26 mouse cellular contexts compared by ENCODE assay signal in genomic region chrX:166619084-166619483, GRCm38 (mm10). TPM values are rescaled to one million over a fixed set of nuclear protein-coding genes. Genes with fewer than 3 reads are reported as not detected.
A peak's percentile ranks its signal among the peaks of the same experiment; 100 is the strongest.
DNase-seq lines count a peak whose midpoint lies in the region; ATAC-seq and TF ChIP-seq lines count a peak whose summit lies in the region.
"Had no signal": no experiment of that assay in that cellular context is flagged by ENCODE, and none has a peak within 500 bp of the region (broad histone marks: within the 10 kb centered on the region; RNA-seq: fewer than 3 reads in every experiment).

No protein-coding gene starts in this region.

- H3K4me1 ChIP-seq in ES-Bruce4 (ENCODE audit: control insufficient read depth, insufficient read depth, low read length): peaks cover 6% of the 10 kb centered on the region
- H3K4me1 ChIP-seq in ES-E14 (ENCODE audit: control insufficient read depth in 2 of 2, insufficient read depth in 2 of 2, low read length in 2 of 2, poor library complexity in 1 of 2): peaks cover 4 to 11% of the 10 kb centered on the region in 2 experiments; a peak in 2 of 4 replicates
- H3K4me1 ChIP-seq in forebrain, embryonic 15.5 days: no peaks in the 10 kb centered on the region
- peaks cover 6% of the 10 kb centered on the region; the same call in 1 of the 2 replicates for H3K4me1 ChIP-seq in forebrain, embryonic 12.5 days
- H3K4me1 ChIP-seq: embryonic facial prominence, embryonic 13.5 days; forebrain, embryonic 13.5 days had no signal

- H3K36me3 ChIP-seq in ES-Bruce4 (ENCODE audit: control insufficient read depth, insufficient read depth, low read length, poor library complexity, severe bottlenecking): no peaks in the 10 kb centered on the region
- no peaks in the 10 kb centered on the region for H3K36me3 ChIP-seq in ES-E14 (ENCODE audit: control insufficient read depth, insufficient read depth, low read length, poor library complexity, severe bottlenecking)
- no peaks in the 10 kb centered on the region for H3K36me3 ChIP-seq in forebrain, embryonic 15.5 days
- no peaks in the 10 kb centered on the region for H3K36me3 ChIP-seq in forebrain, embryonic 12.5 days (replicated peaks)
- H3K36me3 ChIP-seq: embryonic facial prominence, embryonic 13.5 days; embryonic facial prominence, embryonic 15.5 days; forebrain, embryonic 10.5 days had no signal

- DNase-seq in ES-E14 (ENCODE audit: low read depth, low spot score) (no peak), ZHBTc4 (ENCODE audit: low read depth, low spot score) (peak; percentile 89)
- DNase-seq: adrenal gland, adult 2 months; adrenal gland, postnatal 10 days; adrenal gland, postnatal 25 days; B cell, adult 2 months; cerebellum, adult 11 months; cerebellum, adult 18-20 months; cerebellum, adult 8-10 months; cerebellum, adult 9-11 months; cerebellum, postnatal 14 days; cerebellum, postnatal 36 days; embryo, embryonic 11 days had no signal

- no peak for TF ChIP-seq CTCF in ES-Bruce4 (IDR thresholded peaks at IDR 0.05; ENCODE audit: low read depth, low read length)

- H3K27me3 ChIP-seq in ES-Bruce4 (ENCODE audit: control insufficient read depth, insufficient read depth, low read length, poor library complexity, severe bottlenecking): no peaks in the 10 kb centered on the region
- H3K27me3 ChIP-seq in forebrain, embryonic 15.5 days: no peaks in the 10 kb centered on the region
- peaks cover 42% of the 10 kb centered on the region for H3K27me3 ChIP-seq in forebrain, embryonic 12.5 days
- H3K27me3 ChIP-seq: CH12.LX had no signal

- H3K27ac ChIP-seq in ES-Bruce4 (ENCODE audit: insufficient read depth, low read length) (peak overlapping the region; percentile 79), ES-E14 (ENCODE audit: insufficient read depth, low read depth, low read length, poor library complexity, severe bottlenecking) (peak overlapping the region; percentile 93; the same call in 1 of the 2 replicates)
- H3K27ac ChIP-seq in forebrain, embryonic 15.5 days (replicated peaks): no peak overlapping the region
- no peak overlapping the region for H3K27ac ChIP-seq in forebrain, embryonic 12.5 days
- H3K27ac ChIP-seq: embryonic facial prominence, embryonic 13.5 days; embryonic facial prominence, embryonic 15.5 days; forebrain, embryonic 10.5 days; forebrain, embryonic 13.5 days had no signal

- H3K4me2 ChIP-seq in forebrain, embryonic 15.5 days (replicated peaks): no peak overlapping the region
- no peak overlapping the region for H3K4me2 ChIP-seq in forebrain, embryonic 12.5 days
- H3K4me2 ChIP-seq: embryonic facial prominence, embryonic 13.5 days; embryonic facial prominence, embryonic 15.5 days; forebrain, embryonic 13.5 days had no signal

- in situ Hi-C loops in ES-E14 (cut with MboI; ENCODE audit: low sequenced_read_pairs in 2 of 2, unreplicated experiment in 2 of 2): no loop called here

- H3K9ac ChIP-seq in ES-Bruce4 (ENCODE audit: low read depth, poor library complexity, severe bottlenecking): no peak overlapping the region
- H3K9ac ChIP-seq in ES-E14 (ENCODE audit: insufficient read depth, low read depth, low read length, poor library complexity, severe bottlenecking): no peak overlapping the region
- no peak overlapping the region for H3K9ac ChIP-seq in forebrain, embryonic 15.5 days (replicated peaks)
- H3K9ac ChIP-seq in forebrain, embryonic 12.5 days: no peak overlapping the region
- H3K9ac ChIP-seq: embryonic facial prominence, embryonic 13.5 days; embryonic facial prominence, embryonic 15.5 days; forebrain, embryonic 13.5 days had no signal

- no peak for TF ChIP-seq EP300 in ES-Bruce4 (IDR thresholded peaks at IDR 0.05; ENCODE audit: insufficient read depth, low read depth, low read length)

- WGBS in forebrain, embryonic 15.5 days: 65% methylated on average over 4 of the region's 4 CpGs
- WGBS in forebrain, embryonic 12.5 days: 77% methylated on average over 4 of the region's 4 CpGs

- ATAC-seq in forebrain, embryonic 15.5 days (replicated peaks): no peak
- ATAC-seq in forebrain, embryonic 12.5 days (ENCODE audit: low FRiP score): no peak
- ATAC-seq: CD4-positive, CD25-positive, alpha-beta regulatory T cell, adult 4 months; forebrain, embryonic 13.5 days; forebrain, embryonic 16.5 days had no signal

- H3K9me3 ChIP-seq in ES-Bruce4 (replicated peaks; ENCODE audit: control insufficient read depth, insufficient read depth, low read length, poor library complexity, severe bottlenecking) (no peaks in the 10 kb centered on the region), ES-E14 (ENCODE audit: control insufficient read depth, insufficient read depth, low read depth, low read length) (no peaks in the 10 kb centered on the region)
- no peaks in the 10 kb centered on the region for H3K9me3 ChIP-seq in forebrain, embryonic 15.5 days
- no peaks in the 10 kb centered on the region for H3K9me3 ChIP-seq in forebrain, embryonic 12.5 days
- H3K9me3 ChIP-seq: embryonic facial prominence, embryonic 13.5 days; embryonic facial prominence, embryonic 15.5 days; forebrain, embryonic 10.5 days; forebrain, embryonic 13.5 days had no signal

- no peak for TF ChIP-seq POLR2A in ES-Bruce4 (IDR thresholded peaks at IDR 0.05; ENCODE audit: insufficient read depth, low read length)

- H3K4me3 ChIP-seq in ES-Bruce4 (ENCODE audit: low read depth, low read length) (no peak overlapping the region), ES-E14 (ENCODE audit: insufficient read depth in 1 of 2, low read depth in 1 of 2, low read length in 2 of 2, poor library complexity in 1 of 2, severe bottlenecking in 1 of 2) (no peak overlapping the region)
- no peak overlapping the region for H3K4me3 ChIP-seq in forebrain, embryonic 15.5 days
- no peak overlapping the region for H3K4me3 ChIP-seq in forebrain, embryonic 12.5 days (replicated peaks)
- H3K4me3 ChIP-seq: embryonic facial prominence, embryonic 13.5 days; embryonic facial prominence, embryonic 15.5 days; erythroblast, embryonic 14.5 days; forebrain, embryonic 10.5 days; forebrain, embryonic 13.5 days had no signal

TF ChIP-seq in ES-E14, 5 proteins besides CTCF, POLR2A, EP300 and RAD21:
- TF ChIP-seq CHD2 (IDR thresholded peaks at IDR 0.05; ENCODE audit: low read depth, low read length) (no peak), ZNF384 (IDR thresholded peaks at IDR 0.05; ENCODE audit: low read depth, low read length) (peak; percentile 79)

RNA-seq across cellular contexts. Expression of gene Egfl6, which starts 33.6 kb away (rescaled TPM):
- polyA plus RNA-seq in ES-Bruce4 (2011; ENCODE audit: insufficient read depth, insufficient read length, low read depth, missing spikeins): 0.30 and 0.49 TPM in 2 replicates
- 0.79 and 1.6 TPM in 2 replicates for total RNA-seq in ES-E14 (2012; rRNA removed)
- 1.9 TPM in 2 replicates for polyA plus RNA-seq in forebrain, embryonic 15.5 days (2015; fragmentation: Nextera tagmentation; extraction: Ambion mirVana)
- polyA plus RNA-seq in forebrain, embryonic 12.5 days (2016; fragmentation: Nextera tagmentation; extraction: Ambion mirVana): 8.5 and 8.8 TPM in 2 replicates
- total RNA-seq: common myeloid progenitor, adult 5-6 weeks; MEL had no signal
- polyA plus RNA-seq: CD4-positive, CD25-positive, alpha-beta regulatory T cell, adult 4 months; erythroblast, embryonic 14.5 days had no signal

Comparison
In these comparisons a context has a peak if more than half of its experiments do, and no peak if none do; other contexts are left out.
1. H3K27ac ChIP-seq: peak in ES-Bruce4 (single experiment) and ES-E14 (single experiment); none in forebrain, embryonic 15.5 days (single experiment) and forebrain, embryonic 12.5 days (single experiment).